Mouse (Mus musculus) C2C12 (cell line): Measurements from ENCODE around the gene Fbxl19. TPM values are rescaled to one million over a fixed set of nuclear protein-coding genes. Genes with fewer than 3 reads are reported as not detected.

Experiments used
- H3K27me3 ChIP-seq: one replicate; pipeline ENCODE4 v1.6.1; 2011; ENCODE audit not compliant: control insufficient read depth, insufficient read depth, insufficient read length
- H3K36me3 ChIP-seq: one replicate; pipeline ENCODE4 v1.6.1; 2011; ENCODE audit not compliant: control insufficient read depth, insufficient read depth
- H3K4me3 ChIP-seq: one replicate; pipeline ENCODE4 v1.5.1; 2011; ENCODE audit warnings: mild to moderate bottlenecking, control low read depth; ENCODE audit not compliant: poor library complexity, insufficient read depth, severe bottlenecking
- H3K79me2 ChIP-seq: one replicate; pipeline ENCODE4 v1.6.1; 2011; ENCODE audit not compliant: control insufficient read depth, insufficient read depth
- H3K79me3 ChIP-seq: one replicate; pipeline ENCODE4 v1.6.1; 2011; ENCODE audit warnings: low read depth, control low read depth
- H3ac ChIP-seq: one replicate; pipeline ENCODE3; 2011; ENCODE audit warnings: low read depth; ENCODE audit not compliant: control insufficient read depth, insufficient read length
- CEBPB ChIP-seq: IDR thresholded peaks from one replicate; pipeline ENCODE4 v1.6.1; 2011; ENCODE audit warnings: low read depth, mild to moderate bottlenecking, control low read depth, moderate library complexity
- CTCF ChIP-seq: IDR thresholded peaks from one replicate; pipeline ENCODE4 v1.5.1; 2011; ENCODE audit not compliant: control insufficient read depth, insufficient read depth, insufficient read length
- FOSL1 ChIP-seq: IDR thresholded peaks from one replicate; pipeline ENCODE4 v1.8.0; 2011; ENCODE audit warnings: mild to moderate bottlenecking, low read length; ENCODE audit not compliant: poor library complexity, insufficient read depth, severe bottlenecking
- MAX ChIP-seq: IDR thresholded peaks from one replicate; pipeline ENCODE4 v1.6.1; 2011; ENCODE audit warnings: mild to moderate bottlenecking, control low read depth
- MYOD1 ChIP-seq: IDR thresholded peaks from one replicate; pipeline ENCODE4 v1.6.1; 2011; ENCODE audit warnings: low read depth; ENCODE audit not compliant: control insufficient read depth, insufficient read length
- MYOG ChIP-seq: IDR thresholded peaks from one replicate; pipeline ENCODE4 v1.6.1; 2011; ENCODE audit not compliant: control insufficient read depth, insufficient read length; ENCODE audit errors: extremely low read depth
- USF1 ChIP-seq: IDR thresholded peaks from one replicate; pipeline ENCODE4 v1.6.1; 2011; ENCODE audit warnings: low read depth, mild to moderate bottlenecking, control low read depth, moderate library complexity
- polyA plus RNA-seq: library from polyadenylated mRNA; unstranded; fragments of >200 nt; fragmentation: generic; extraction: Trizol; gene quantifications from one replicate; pipeline ENCODE4 v1.2.1, GENCODE M21; 2012; ENCODE audit warnings: missing spikeins

Gene Fbxl19
- polyA plus RNA-seq, 1 experiment, result 26.9 TPM

GRCm38 (mm10) chr7:127768346-127768996 lies 24.1 kb downstream of the Fbxl19 start:
- Histone ChIP-seq H3K36me3 (peaks cover 27% of the 10 kb centered on the region), H3ac (no peak overlapping the region), H3K4me3 (no peak overlapping the region), H3K79me2 (peaks cover 12% of the 10 kb centered on the region), H3K79me3 (no peaks in the 10 kb centered on the region), H3K27me3 (no peaks in the 10 kb centered on the region)
- TF ChIP-seq CEBPB, result no peak
- TF ChIP-seq CTCF, result no peak
- TF ChIP-seq USF1, result no peak
- TF ChIP-seq MYOG, result no peak
- TF ChIP-seq MAX, result no peak
- no peak for TF ChIP-seq MYOD1
- no peak for TF ChIP-seq FOSL1

DNA sequence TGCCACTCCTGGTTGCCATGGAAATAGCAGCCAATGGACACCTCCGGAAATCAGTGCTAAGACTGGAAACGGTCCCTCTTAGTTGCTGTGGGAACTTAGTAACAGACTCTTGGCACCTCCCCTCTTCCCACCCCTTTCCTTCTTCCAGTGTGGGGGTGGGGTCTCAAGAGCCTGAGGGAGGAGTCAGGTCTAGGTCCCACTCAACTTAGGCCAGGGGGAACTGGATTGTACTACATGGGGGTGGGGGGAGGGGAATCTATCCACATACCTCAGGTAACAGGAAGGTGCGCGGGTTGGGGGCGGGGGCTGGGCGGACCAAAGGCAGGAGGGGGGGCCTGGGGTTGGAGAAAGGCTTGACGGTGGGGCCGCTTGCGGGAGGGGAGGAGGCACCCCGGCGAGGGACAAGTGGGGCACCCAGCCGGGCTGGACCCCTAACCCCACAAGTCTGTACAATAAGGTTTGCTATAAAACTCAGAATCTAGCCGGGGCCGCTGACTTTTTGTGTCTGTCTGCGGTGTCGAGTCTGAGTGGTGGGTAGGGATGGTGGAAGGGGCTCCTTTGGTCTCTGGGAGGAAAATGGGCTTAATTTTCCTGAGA lies 24.8 kb downstream of the Fbxl19 start:
- Histone ChIP-seq H3K4me3 (peak overlapping the region; percentile 37), H3K36me3 (peaks cover 22% of the 10 kb centered on the region), H3K79me2 (peaks cover 12% of the 10 kb centered on the region), H3K79me3 (no peaks in the 10 kb centered on the region), H3ac (no peak overlapping the region), H3K27me3 (no peaks in the 10 kb centered on the region)
- no peak for TF ChIP-seq FOSL1
- no peak for TF ChIP-seq CTCF
- TF ChIP-seq MYOG, result no peak
- no peak for TF ChIP-seq MAX
- TF ChIP-seq USF1, result no peak
- no peak for TF ChIP-seq MYOD1
- no peak for TF ChIP-seq CEBPB

- H3K4me3 ChIP-seq, result peak within 1 kb of the TSS; percentile 37
- H3ac ChIP-seq, result peak within 1 kb of the TSS; percentile 83
- TF ChIP-seq MAX, result no peak
- TF ChIP-seq FOSL1, result no peak
- peak; percentile 72 for TF ChIP-seq USF1
- no peak for TF ChIP-seq MYOG
- no peak for TF ChIP-seq CTCF
- H3K79me2 ChIP-seq, result peaks cover 12% of the 10 kb centered on the region
- peaks cover 18% of the 10 kb centered on the region for H3K36me3 ChIP-seq
- H3K27me3 ChIP-seq, result no peaks in the 10 kb centered on the region
- no peaks in the 10 kb centered on the region for H3K79me3 ChIP-seq
Measured at GRCm38 (mm10) chr7:127769651-127770038, 25.3 kb downstream of the Fbxl19 start, which contains the start of gene Orai3. Gene Orai3, plus strand, starts transcription at chr7:127769815.

DNA sequence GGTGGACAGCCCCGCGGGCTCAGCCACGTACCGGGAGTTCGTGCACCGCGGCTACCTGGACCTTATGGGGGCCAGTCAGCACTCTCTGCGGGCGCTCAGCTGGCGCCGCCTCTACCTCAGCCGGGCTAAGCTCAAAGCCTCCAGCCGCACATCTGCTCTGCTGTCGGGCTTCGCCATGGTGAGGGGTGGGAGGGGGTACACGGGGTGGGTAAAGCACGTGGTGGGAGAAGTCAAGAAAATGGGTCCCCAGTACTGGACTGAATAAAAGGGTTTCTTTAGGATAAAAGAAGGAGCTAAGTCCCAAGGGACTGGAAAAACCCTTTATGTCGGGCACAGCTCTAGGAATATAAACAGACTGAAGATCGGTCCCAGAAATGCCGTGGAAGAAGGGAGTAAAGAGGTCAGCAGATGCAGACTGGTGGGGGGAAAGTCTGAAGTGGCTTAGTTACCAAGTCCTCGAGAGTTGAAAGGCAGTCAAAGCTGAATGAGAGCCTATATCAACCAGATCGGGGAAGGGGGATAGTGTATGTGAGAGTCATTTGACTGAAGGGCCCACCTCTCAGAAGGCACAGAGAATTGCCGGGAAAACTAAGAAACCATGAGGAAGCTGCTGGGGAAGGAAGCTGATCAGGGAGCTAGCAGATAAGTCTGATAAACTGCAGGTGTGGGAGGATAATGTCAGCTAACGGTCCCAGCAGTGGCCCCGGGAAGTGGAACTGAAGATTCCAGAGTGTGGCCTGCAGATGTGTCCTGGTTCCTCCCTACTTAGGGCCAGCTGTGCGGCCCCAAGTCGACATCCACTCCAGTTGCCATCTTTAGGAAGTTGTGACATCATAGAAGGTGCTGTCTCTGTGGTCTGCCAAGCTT lies 25.9 kb downstream of the Fbxl19 start:
- Histone ChIP-seq H3K79me3 (no peaks in the 10 kb centered on the region), H3K36me3 (peaks cover 13% of the 10 kb centered on the region), H3ac (peak overlapping the region; percentile 83), H3K4me3 (peak overlapping the region; percentile 37), H3K27me3 (no peaks in the 10 kb centered on the region), H3K79me2 (peaks cover 12% of the 10 kb centered on the region)
- no peak for TF ChIP-seq MYOD1
- no peak for TF ChIP-seq MYOG
- no peak for TF ChIP-seq MAX
- TF ChIP-seq USF1, result no peak
- TF ChIP-seq CEBPB, result no peak
- no peak for TF ChIP-seq CTCF
- TF ChIP-seq FOSL1, result no peak

DNA sequence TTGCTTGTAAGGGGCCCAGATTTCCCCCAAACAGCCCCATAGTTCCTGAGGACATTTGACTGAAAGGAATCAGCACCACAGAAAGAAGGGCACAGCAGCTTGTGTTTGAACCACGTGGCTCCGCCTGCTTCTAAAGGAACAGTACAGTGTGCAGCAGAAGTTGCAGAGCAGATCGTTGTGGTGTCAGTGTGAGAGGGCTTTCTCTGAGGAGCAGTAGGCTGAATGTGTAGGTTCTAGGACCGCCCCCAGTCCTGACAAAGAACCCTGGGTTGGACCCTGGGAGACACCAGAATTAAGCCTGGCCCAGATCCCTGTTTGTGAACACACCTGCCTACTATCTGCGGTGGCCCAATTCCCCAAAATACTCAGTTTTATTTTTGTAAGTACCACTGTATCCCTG lies 26.9 kb downstream of the Fbxl19 start:
- H3K4me3 ChIP-seq, result no peak overlapping the region
- no peak overlapping the region for H3ac ChIP-seq
- H3K27me3 ChIP-seq, result no peaks in the 10 kb centered on the region
- peaks cover 12% of the 10 kb centered on the region for H3K79me2 ChIP-seq
- TF ChIP-seq CEBPB (no peak), CTCF (no peak), FOSL1 (no peak), MYOG (no peak), MYOD1 (no peak), USF1 (no peak), MAX (no peak)
- H3K79me3 ChIP-seq, result no peaks in the 10 kb centered on the region
- peaks cover 7% of the 10 kb centered on the region for H3K36me3 ChIP-seq

GRCm38 (mm10) chr7:127772080-127772479 lies 27.7 kb downstream of the Fbxl19 start:
- Histone ChIP-seq H3K36me3 (peaks cover 7% of the 10 kb centered on the region), H3K4me3 (no peak overlapping the region), H3K79me3 (no peaks in the 10 kb centered on the region), H3K27me3 (no peaks in the 10 kb centered on the region), H3ac (no peak overlapping the region), H3K79me2 (peaks cover 12% of the 10 kb centered on the region)
- TF ChIP-seq CEBPB (no peak), MAX (no peak), MYOD1 (no peak), FOSL1 (no peak), USF1 (no peak), CTCF (no peak), MYOG (no peak)
